Mouse (Mus musculus) limb, embryonic 14.5 days (tissue): ENCODE data around the gene Prkar2b. TPM values are rescaled to one million over a fixed set of nuclear protein-coding genes. Genes with fewer than 3 reads are reported as not detected.

Experiments used
- ATAC-seq: fragments of 200-750 bp; cut with Nextera tagmentation; 2 replicates; pipeline ENCODE4 v1.8.0; 2017; ENCODE audit warnings: low read depth, moderate number of reproducible peaks, moderate TSS enrichment; ENCODE audit not compliant: low FRiP score
- DNase-seq: peaks from one replicate; pipeline ENCODE4 v3.0.0-alpha.2; 2015; ENCODE audit warnings: low spot score
- H3K27ac ChIP-seq: fragments of 300-500 bp; sonication (generic); replicated peaks from 2 replicates; pipeline ENCODE4 v1.5.1; 2014; ENCODE audit warnings: low read depth, mild to moderate bottlenecking, low read length, moderate library complexity, mixed read lengths
- H3K27me3 ChIP-seq: fragments of 300-500 bp; sonication (generic); 2 replicates; pipeline ENCODE4 v1.6.1; 2014; ENCODE audit warnings: low read length, mixed read lengths; ENCODE audit not compliant: control insufficient read depth, insufficient read depth
- H3K36me3 ChIP-seq: fragments of 300-500 bp; sonication (generic); 2 replicates; pipeline ENCODE4 v1.6.1; 2014; ENCODE audit warnings: mild to moderate bottlenecking, low read length, moderate library complexity, mixed read lengths; ENCODE audit not compliant: control insufficient read depth, insufficient read depth
- H3K4me1 ChIP-seq: fragments of 300-500 bp; sonication (generic); 2 replicates; pipeline ENCODE4 v1.6.1; 2014; ENCODE audit warnings: antibody characterized with exemption, low read length, mixed read lengths; ENCODE audit not compliant: control insufficient read depth, insufficient read depth
- H3K4me2 ChIP-seq: fragments of 300-500 bp; sonication (generic); replicated peaks from 2 replicates; pipeline ENCODE4 v1.6.1; 2014; ENCODE audit warnings: low read depth, mild to moderate bottlenecking, low read length, moderate library complexity; ENCODE audit not compliant: severe bottlenecking
- H3K4me3 ChIP-seq: fragments of 300-500 bp; sonication (generic); replicated peaks from 2 replicates; pipeline ENCODE4 v1.5.1; 2014; ENCODE audit warnings: low read length
- H3K9ac ChIP-seq: fragments of 300-500 bp; sonication (generic); 2 replicates; pipeline ENCODE4 v1.6.1; 2014; ENCODE audit warnings: mild to moderate bottlenecking, low read depth, low read length, moderate library complexity; ENCODE audit not compliant: severe bottlenecking
- H3K9me3 ChIP-seq: fragments of 300-500 bp; sonication (generic); 2 replicates; pipeline ENCODE4 v1.6.1; 2016; ENCODE audit warnings: low read length; ENCODE audit not compliant: control insufficient read depth
- POLR2A ChIP-seq: fragments of 200-500 bp; IDR thresholded peaks from 2 replicates; pipeline ENCODE4 v1.8.0; 2012; ENCODE audit warnings: inconsistent platforms, mild to moderate bottlenecking, moderate library complexity, borderline replicate concordance; ENCODE audit not compliant: insufficient read depth, insufficient read length; ENCODE audit errors: extremely low read depth
- WGBS: fragments of 180-500 bp; shearing (Covaris S2); extraction: QIAGEN DNeasy Blood & Tissue Kit; methylation state at CpG from one replicate; pipeline ENCODE4 v1.1.7; 2014; 5-methylcytosine and 5-hydroxymethylcytosine counted together
- polyA plus RNA-seq, 2 experiments: library from polyadenylated mRNA; depleted of rRNA in 1 of 2; stranded (reverse) in 1 of 2; unstranded in 1 of 2; fragments of >200 nt; fragmentation: Nextera tagmentation in 1 of 2; extraction: Ambion mirVana in 1 of 2; gene quantifications; 2 replicates each; pipeline versions ENCODE4 v1.2.1 to v1.2.3; 2012 to 2014

The Prkar2b gene
- polyA plus RNA-seq, 2 experiments: 12.2 to 23.9 TPM

DNA sequence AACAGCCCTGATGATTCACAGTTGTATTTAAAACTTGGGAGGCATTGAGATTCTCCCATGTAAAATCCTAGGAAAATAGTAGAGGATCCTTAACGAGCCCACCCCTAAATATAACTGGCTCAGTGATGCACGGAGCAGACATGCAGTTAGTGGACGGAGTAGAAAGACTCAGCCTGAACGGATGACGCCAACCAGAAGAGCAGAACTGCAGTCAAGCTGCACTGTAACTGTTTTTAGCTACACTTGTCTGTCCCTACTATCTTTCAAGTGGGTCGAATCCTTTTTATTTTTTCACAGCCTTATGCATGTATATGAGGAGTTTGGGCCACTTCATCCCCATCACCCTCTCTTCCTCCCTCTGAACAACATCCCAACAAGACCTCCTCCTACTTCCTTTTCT, 75.4 kb downstream of the Prkar2b start:
- DNase-seq (no peak), ATAC-seq (no peak)
- H3K9ac ChIP-seq: no peak overlapping the region
- H3K27ac ChIP-seq: no peak overlapping the region
- no peak overlapping the region for H3K4me3 ChIP-seq
- H3K27me3 ChIP-seq: no peaks in the 10 kb centered on the region
- no peak overlapping the region for H3K4me2 ChIP-seq
- H3K36me3 ChIP-seq: no peaks in the 10 kb centered on the region
- TF ChIP-seq POLR2A: no peak
- H3K4me1 ChIP-seq: no peaks in the 10 kb centered on the region
- WGBS: 91% methylated on average over 6 of the region's 6 CpGs
- no peaks in the 10 kb centered on the region for H3K9me3 ChIP-seq

DNA sequence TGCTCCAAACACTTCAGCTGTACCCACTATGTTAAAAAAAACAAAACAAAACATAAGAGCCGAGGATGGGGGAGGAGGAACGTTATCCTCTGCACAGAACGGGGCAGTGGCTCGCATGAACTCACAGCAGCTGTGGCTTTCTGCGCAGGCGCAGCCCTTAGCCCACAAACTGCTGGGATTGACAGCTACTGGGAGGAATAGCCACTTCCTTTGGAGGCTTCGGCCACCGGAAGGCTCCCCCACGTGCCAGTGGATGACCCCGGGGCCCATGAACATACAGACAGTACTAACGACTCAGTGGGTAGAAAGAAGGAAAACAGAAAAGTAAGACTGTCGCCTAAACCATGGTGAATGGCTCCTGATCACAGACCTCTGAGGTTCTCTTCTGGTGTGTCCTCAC, 76.4 kb downstream of the Prkar2b start:
- Histone ChIP-seq H3K4me3 (no peak overlapping the region), H3K4me2 (no peak overlapping the region), H3K9ac (no peak overlapping the region), H3K27ac (no peak overlapping the region), H3K4me1 (no peaks in the 10 kb centered on the region), H3K36me3 (no peaks in the 10 kb centered on the region), H3K27me3 (no peaks in the 10 kb centered on the region), H3K9me3 (no peaks in the 10 kb centered on the region)
- TF ChIP-seq POLR2A: no peak
- whole genome bisulfite sequencing: 68% methylated on average over 12 of the region's 12 CpGs
- DNase-seq (no peak), ATAC-seq (no peak)

DNA sequence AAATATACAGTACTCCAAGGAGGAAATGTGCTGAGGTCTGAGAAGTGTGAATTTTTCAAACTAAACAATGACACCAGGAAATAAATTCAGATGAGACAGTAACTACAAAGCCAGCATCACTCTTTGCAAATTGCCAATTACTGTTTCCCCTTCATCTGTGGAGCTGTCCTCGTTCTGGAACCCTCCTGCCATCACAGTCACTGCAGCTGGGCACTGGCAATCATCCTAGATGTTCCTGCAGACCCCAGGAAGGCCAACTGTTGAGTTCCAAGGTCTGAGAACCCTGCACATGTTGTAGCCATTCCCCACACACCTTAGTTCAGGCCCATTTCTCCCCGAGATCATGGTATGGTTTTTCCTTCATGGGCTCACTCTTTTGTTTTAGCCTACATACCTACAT, 76.9 kb downstream of the Prkar2b start:
- no peak for DNase-seq
- ATAC-seq: no peak
- no peak overlapping the region for H3K4me2 ChIP-seq
- H3K4me1 ChIP-seq: no peaks in the 10 kb centered on the region
- no peak overlapping the region for H3K27ac ChIP-seq
- H3K9ac ChIP-seq: no peak overlapping the region
- no peak for TF ChIP-seq POLR2A
- H3K9me3 ChIP-seq: no peaks in the 10 kb centered on the region
- H3K4me3 ChIP-seq: no peak overlapping the region
- H3K27me3 ChIP-seq: no peaks in the 10 kb centered on the region
- H3K36me3 ChIP-seq: no peaks in the 10 kb centered on the region
- 46% methylated on average over 2 of the region's 2 CpGs for WGBS

DNA sequence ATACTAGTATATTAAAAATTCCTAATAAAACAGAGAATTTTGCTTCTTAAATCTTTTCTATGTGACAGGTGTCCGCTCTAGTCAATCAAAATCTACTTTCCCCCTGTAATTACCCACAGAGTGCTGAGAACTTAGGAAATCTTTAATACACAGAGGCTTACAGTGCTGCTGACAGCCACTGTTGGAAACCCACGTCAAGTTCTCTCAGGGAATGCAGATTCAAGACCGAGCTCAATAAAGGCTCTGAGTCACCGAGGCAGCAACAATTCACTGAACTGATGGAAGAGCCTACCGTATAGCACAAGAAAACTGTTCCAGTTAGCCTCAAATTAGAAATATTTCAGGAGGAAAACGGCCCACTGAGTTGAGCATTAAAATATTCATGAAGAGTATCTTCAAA, 77.3 kb downstream of the Prkar2b start:
- H3K9me3 ChIP-seq: no peaks in the 10 kb centered on the region
- H3K27ac ChIP-seq: no peak overlapping the region
- ATAC-seq (no peak), DNase-seq (no peak)
- TF ChIP-seq POLR2A: no peak
- H3K4me1 ChIP-seq: no peaks in the 10 kb centered on the region
- no peak overlapping the region for H3K4me2 ChIP-seq
- no peak overlapping the region for H3K4me3 ChIP-seq
- no peaks in the 10 kb centered on the region for H3K27me3 ChIP-seq
- H3K36me3 ChIP-seq: no peaks in the 10 kb centered on the region
- WGBS: 52% methylated on average over 6 of the region's 6 CpGs
- H3K9ac ChIP-seq: no peak overlapping the region

DNA sequence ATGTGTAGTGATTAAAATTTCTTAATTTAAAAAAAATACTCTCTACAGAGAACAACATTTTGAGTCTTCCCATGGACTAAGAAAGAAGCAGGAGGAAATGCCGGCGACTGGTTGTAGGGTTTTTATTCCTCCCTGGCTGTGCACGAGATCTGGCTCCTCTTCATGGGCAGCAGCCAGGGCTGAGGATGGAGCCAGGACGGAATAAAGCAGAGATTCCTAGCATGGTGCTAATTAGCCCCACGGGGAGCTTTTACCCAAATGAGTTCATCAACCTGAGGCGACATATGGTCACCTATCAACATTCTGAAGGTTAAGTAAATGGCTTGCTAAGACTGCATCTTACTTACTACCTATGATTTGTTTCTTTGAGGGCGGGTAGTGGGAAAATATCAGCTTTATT, 77.9 kb downstream of the Prkar2b start:
- H3K4me2 ChIP-seq: no peak overlapping the region
- no peaks in the 10 kb centered on the region for H3K27me3 ChIP-seq
- no peak for TF ChIP-seq POLR2A

DNA sequence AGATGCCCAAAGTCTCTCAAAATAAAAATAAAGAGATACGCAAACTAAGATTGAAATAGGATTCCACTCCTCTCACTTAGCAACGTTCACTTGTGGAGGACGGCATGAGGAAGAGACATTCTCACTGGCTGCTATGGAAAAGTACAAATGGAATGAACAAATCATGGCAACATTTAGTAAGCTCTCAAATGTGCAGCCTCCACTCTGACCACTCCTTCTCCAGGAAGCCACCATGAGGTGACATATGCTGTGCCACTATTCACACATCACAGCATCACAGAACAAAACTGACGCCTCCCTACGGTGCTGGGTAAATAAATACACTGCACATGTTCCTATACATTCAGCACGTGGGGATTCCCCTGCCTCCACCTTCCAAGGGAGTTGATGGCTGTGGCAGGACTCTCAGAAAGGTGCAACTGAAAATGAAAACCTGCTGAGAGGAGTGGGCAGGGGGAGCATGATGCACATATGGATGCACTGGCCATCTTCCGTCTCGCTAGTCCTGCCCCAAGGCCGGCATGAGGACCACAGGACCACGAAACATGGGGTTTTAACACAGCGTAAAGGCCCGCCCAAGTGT, 83.4 kb downstream of the Prkar2b start:
- H3K4me1 ChIP-seq: no peaks in the 10 kb centered on the region
- no peak for DNase-seq
- 68% methylated on average over 12 of the region's 12 CpGs for WGBS
- no peak overlapping the region for H3K27ac ChIP-seq
- 0 out of 2 replicates have a peak, but pooled peaks have one; percentile 27 for ATAC-seq
- H3K9me3 ChIP-seq: no peaks in the 10 kb centered on the region
- TF ChIP-seq POLR2A: no peak
- no peak overlapping the region for H3K4me3 ChIP-seq
- H3K36me3 ChIP-seq: no peaks in the 10 kb centered on the region
- H3K9ac ChIP-seq: no peak overlapping the region
- no peak overlapping the region for H3K4me2 ChIP-seq
- no peaks in the 10 kb centered on the region for H3K27me3 ChIP-seq

More for the DNA sequence above, 77.9 kb downstream of the Prkar2b start:
- 38% methylated on average over 7 of the region's 7 CpGs for WGBS
- no peaks in the 10 kb centered on the region for H3K9me3 ChIP-seq
- H3K36me3 ChIP-seq: no peaks in the 10 kb centered on the region
- DNase-seq (no peak), ATAC-seq (no peak)
- H3K4me3 ChIP-seq: no peak overlapping the region
- H3K4me1 ChIP-seq: no peaks in the 10 kb centered on the region
- H3K27ac ChIP-seq: no peak overlapping the region
- no peak overlapping the region for H3K9ac ChIP-seq
